Mouse (Mus musculus) adrenal gland, adult 8-10 months (tissue): ENCODE data around the gene 1810010H24Rik. TPM values are rescaled to one million over a fixed set of nuclear protein-coding genes. Genes with fewer than 3 reads are reported as not detected.
"Not testable (repeated sequence)": the region's sequence is repeated elsewhere in the genome, so short reads cannot be mapped to it uniquely, and the experiment has no call there.

Experiments used
- DNase-seq: peaks from one replicate; pipeline ENCODE4 v3.0.0; 2022
- total RNA-seq, 4 experiments: library from RNA; stranded (reverse); gene quantifications; 2 replicates each; pipeline ENCODE4 v1.2.4; 2022

The 1810010H24Rik gene
- total RNA-seq, 4 experiments from 2014 or later: 2.2 to 3.7 (median 3.0) TPM

DNA sequence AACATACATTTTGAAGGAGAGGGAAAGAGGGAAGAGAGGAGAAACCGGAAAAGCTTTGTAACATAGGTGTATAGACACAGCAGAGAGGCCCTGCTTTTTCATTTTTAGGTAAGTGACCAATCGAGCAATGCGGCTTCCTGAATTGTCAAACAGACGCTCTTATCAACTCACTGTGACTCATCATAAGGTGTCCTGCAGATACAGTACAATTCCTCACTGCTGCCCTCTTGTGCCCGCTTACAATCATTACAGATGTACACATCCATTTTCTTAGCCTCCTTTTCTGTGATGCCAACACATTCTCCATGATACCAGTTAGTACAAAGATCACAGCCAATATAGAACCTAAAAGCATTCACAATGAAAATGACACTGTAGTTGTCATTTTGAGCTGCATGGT, 18.8 kb downstream of the 1810010H24Rik start:
- DNase-seq: peak; percentile 63

DNA sequence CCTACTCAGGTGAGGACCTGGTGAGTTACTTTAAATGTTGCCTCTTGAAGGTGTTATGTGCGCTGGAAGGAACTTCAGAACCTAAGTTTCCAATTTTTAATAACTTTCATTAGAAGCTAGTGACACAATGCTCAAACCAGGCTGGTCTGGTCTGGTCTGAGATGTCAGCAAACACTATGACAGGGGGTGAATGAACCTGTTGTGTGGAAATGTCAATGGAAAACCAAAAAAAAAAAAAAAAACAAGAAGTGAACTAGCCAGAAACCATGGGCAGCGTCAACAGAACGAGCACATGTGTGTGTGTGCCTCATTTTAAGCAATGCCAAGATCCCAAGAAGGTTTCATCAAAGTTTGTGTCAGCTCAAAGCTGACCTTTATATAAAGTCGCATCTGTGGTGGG, 20.1 kb downstream of the 1810010H24Rik start:
- no peak for DNase-seq

DNA sequence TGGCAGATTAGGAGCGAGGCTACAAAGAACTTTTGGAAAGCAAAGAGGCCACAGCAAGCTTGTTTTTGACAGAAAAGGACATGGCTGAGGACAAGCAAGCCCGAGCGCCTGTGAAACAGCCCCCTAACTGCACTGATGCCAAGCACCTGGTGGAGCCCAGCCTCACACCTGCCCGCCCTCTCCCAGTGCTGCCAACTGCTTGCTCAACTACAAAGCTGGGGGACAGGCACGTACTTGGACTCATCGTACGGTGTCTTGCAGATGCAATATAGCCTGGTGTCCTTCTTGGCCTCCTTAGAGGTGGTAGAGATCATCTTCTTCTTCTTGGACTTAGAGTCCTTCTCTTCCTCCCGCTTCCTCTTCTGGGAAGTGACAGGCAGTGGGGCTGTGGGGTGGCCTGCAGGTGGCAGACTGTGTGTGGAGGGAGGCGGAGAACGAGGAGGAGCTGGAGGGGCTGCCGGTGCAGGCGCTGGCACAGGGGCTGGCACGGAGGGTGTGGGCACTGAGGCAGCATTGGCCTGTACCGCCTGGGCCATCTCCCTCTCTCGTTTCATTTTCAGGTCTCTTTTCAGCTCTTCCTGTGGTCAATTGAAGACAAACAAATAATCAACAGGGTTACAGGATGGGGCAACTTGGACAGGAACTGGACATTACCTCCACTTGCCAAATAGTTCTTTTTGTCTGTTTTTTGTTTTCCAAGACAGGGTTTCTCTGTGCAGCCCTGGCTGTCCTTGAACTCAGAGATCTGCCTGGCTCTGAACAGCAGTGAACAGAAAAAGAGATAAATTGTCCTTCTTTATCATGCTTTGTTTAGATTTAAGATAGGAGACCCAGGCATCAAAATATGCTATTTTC, 21.5 kb downstream of the 1810010H24Rik start:
- DNase-seq: no peak

DNA sequence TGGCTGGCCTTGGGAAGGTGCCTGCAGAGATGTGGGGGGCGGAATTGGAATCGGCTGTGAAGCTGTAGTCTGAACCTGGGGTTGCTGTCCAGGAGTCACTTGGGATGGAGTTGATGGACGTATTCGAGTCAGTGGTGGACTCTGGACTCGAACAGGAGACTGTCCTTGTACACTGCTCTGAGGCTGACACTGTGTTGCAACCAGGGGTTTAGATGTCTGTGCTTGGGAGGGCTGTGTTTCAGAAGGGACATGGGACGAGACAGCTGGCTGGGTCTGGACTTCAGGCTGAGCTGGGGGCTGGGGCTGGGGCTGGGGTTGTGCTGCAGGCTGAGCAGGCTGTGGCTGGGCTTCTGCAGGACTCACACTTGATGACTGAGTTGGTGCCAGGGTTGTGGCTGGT, 29.4 kb downstream of the 1810010H24Rik start:
- no peak for DNase-seq

GRCm38 (mm10) chr11:107057391-107057790, 31.9 kb downstream of the 1810010H24Rik start:
- DNase-seq: no peak

- not testable (repeated sequence) for DNase-seq
Measured at GRCm38 (mm10) chr11:107059634-107060033, 34.2 kb downstream of the 1810010H24Rik start.

- DNase-seq: no peak
Measured at GRCm38 (mm10) chr11:107060941-107061340, 35.5 kb downstream of the 1810010H24Rik start.

DNA sequence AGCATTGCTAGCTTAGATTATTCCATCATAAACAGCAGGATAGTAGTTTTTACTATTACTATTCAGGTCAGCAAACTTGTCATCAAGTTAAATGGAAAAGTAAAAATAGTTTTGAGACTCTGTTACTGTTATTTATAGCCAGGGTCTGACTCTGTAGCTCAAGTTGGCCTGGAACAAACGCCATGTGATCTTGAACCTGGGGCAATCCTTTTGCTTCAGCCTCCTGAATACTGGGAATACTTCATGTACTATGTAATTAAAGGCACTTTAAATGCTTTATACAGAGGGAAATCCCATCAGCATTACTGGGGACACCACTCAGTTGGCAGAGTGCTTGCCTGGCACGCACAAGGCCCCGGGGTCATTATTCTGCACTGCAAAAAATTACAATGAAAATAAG, 37.6 kb downstream of the 1810010H24Rik start:
- DNase-seq: no peak

DNA sequence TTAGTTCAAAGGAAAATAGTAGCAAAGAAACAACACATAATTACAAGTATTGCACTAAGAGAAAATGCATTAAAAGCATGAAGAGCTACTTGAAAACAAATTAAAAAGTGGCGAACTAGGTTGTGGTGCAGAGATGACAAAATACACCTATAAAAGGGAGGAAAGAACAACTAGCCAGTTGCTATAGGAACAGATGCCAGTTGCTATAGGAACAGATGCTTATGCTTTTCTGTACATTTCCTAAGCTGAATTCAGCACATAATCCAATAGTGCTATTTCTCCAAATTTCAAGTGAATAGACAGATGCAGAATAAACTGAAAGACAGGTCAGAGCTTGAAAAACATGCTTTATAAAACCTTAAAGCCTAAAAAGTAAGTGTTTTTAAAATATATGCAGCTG, 39.1 kb downstream of the 1810010H24Rik start:
- no peak for DNase-seq

GRCm38 (mm10) chr11:107065216-107065785, 39.8 kb downstream of the 1810010H24Rik start:
- DNase-seq: no peak

Other genes starting within 250 kb of the 1810010H24Rik start
- 10 to 100 TPM in 1 of 4 experiments, 1 to 10 TPM in 3; 5.5 to 14.4 (median 7.9) TPM for gene Polg2, start 246.1 kb upstream of the 1810010H24Rik start, total RNA-seq
- gene Ddx5, start 236.5 kb upstream of the 1810010H24Rik start, total RNA-seq: 1,000 to 10,000 TPM in 1 of 4 experiments, 100 to 1,000 TPM in 3; 854 to 1,069 (median 919) TPM
- gene Cep95, start 236.4 kb upstream of the 1810010H24Rik start, total RNA-seq: 10 to 100 TPM in 2 of 4 experiments, 1 to 10 TPM in 2; 8.5 to 14.8 (median 11.4) TPM
- gene Smurf2, start 105.0 kb upstream of the 1810010H24Rik start, total RNA-seq: 10 to 100 TPM; 27.3 to 39.8 (median 36.8) TPM
- 10 to 100 TPM; 20.7 to 37.7 (median 28.8) TPM for gene Kpna2, start 26.1 kb upstream of the 1810010H24Rik start, total RNA-seq
- gene Bptf, start 106.4 kb downstream of the 1810010H24Rik start, total RNA-seq: 10 to 100 TPM; 40.0 to 68.4 (median 51.1) TPM
- gene Nol11, start 163.7 kb downstream of the 1810010H24Rik start, total RNA-seq: 10 to 100 TPM; 24.8 to 31.0 (median 28.6) TPM